Mouse (Mus musculus) c-Kit-positive CD71-positive TER-119-negative erythroid progenitor cells, embryonic 14.5 days (primary cell): ENCODE results near the gene Cbs.
"Not testable (repeated sequence)": the region's sequence is repeated elsewhere in the genome, so short reads cannot be mapped to it uniquely, and the experiment has no call there.

Experiments
- DNase-seq: peaks from one replicate; pipeline ENCODE4 v3.0.0-alpha.2; 2013; ENCODE audit warnings: low read depth

Gene Cbs

GRCm38 (mm10) chr17:31642913-31643312 lies 5.9 kb upstream of the Cbs start:
- DNase-seq: no peak

DNA sequence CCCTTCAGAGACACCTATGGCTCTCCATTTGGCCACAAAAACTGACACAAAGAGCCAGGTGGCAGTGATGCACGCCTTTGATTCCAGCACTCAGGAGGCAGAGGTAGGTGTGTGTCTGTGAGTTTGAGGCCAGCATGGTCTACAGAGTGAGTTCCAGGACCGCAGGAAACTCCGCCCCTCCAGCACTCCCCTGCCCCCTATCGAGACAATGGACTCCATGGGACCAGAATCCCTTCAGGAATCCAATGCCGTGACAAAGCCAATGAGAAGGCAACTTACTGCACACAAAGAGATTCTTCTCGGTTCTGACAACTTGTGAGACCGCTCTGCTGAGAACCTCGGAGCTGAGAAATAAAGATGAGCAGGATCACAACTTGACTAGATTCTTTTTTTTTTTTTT lies 5.3 kb upstream of the Cbs start:
- no peak for DNase-seq

GRCm38 (mm10) chr17:31639651-31640050 lies 2.6 kb upstream of the Cbs start:
- DNase-seq: no peak

DNA sequence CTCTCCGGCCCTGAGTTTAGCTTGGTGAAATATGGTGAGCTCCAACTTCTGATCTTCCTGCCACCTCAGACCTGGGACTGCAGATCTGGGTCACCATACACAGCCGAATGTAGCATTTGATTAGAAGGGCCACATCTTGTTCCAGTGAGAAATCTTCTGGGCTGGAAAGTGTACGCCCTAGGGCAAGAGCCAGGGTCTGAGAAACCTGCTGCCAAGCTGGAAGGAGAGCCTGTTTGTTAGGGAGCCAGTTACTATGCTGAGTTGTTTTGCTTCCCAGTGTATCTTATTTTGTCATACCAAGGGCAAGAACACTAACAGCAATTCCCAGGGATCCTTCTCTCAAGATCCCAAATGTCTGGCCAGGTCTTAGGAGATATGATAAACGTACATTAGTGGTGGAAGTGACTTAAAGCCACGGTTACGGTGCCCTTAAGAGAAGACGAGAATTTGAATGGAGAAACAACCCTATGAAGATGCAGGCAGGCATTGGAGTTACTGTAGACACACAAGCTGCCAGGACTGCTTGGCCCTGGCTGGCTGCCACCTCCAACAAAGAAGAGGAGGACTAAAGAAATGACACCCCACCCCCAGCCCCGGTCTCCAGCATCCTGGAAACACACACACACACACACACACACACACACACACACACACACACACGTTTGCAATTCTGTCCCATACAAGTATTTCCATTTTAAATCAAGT lies 980 bp upstream of the Cbs start:
- DNase-seq: no peak

DNA sequence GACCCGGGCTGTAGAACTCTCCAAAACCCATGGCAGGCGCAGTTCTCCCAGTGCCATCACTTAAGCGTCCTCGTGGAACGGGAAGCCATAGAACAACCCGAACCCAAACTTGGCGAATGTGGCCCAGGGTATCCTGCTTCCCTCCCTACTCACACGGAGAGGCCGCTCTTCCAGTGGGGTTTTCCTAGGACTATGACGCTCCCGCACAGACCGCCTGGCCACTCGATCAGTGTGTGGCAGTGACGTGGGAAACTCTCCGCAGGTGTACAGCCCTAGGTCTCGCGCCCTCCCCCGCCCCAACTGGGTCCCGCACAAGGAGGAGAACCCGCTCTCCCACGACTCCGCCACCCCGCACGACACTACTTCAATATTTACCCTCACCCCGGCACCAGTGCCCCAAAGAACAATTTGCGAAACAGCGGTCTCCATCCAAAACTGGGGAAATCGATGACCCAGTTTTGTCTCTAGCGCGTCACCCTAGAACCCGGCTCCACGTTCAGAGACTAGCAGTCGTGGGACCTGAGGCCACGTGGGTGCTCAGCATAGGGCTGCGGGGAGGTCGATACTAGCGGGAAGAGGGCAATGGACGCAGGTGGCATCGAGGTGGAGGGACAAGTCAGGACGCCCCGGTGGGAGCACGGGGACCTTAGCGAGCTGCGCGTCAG lies 629 bp downstream of the Cbs start:
- no peak for DNase-seq

DNA sequence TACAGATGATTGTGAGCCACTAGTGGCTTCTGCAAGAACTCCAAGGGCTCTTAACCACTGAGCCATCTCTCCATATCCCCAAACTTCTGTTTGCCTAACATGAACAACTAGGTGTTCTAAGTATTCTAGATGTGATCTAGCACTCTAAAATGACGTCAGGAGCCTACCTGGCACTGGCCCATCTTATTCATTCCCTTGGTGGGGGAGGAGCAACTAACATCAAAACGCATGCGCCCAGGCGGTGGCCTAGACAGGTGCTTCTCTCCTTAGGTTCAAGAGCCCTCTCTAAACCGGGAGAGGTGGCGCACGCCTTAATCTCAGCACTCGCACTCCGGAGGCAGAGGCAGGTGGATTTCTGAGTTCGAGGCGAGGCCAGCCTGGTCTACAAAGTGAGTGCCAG lies 1.3 kb downstream of the Cbs start:
- no peak for DNase-seq

GRCm38 (mm10) chr17:31634896-31635295 lies 2.1 kb downstream of the Cbs start:
- DNase-seq: no peak

- DNase-seq: no peak
These were observed 4.0 kb downstream of the Cbs start for GRCm38 (mm10) chr17:31633007-31633406.

- no peak for DNase-seq
These were observed 5.8 kb downstream of the Cbs start for GRCm38 (mm10) chr17:31631081-31631800.

- DNase-seq: no peak
These were observed 9.1 kb downstream of the Cbs start for GRCm38 (mm10) chr17:31627961-31628360.

- no peak for DNase-seq
These were observed 13.9 kb downstream of the Cbs start for GRCm38 (mm10) chr17:31623101-31623500.

GRCm38 (mm10) chr17:31613086-31613755 lies 23.8 kb downstream of the Cbs start:
- DNase-seq: no peak

GRCm38 (mm10) chr17:31609895-31610294 lies 27.1 kb downstream of the Cbs start:
- no peak for DNase-seq

GRCm38 (mm10) chr17:31609173-31609572 lies 27.9 kb downstream of the Cbs start:
- DNase-seq: not testable (repeated sequence)

GRCm38 (mm10) chr17:31607256-31607951 lies 29.6 kb downstream of the Cbs start:
- DNase-seq: no peak

- no peak for DNase-seq
These were observed 30.6 kb downstream of the Cbs start for GRCm38 (mm10) chr17:31606424-31606823.

GRCm38 (mm10) chr17:31598593-31598992 lies 38.4 kb downstream of the Cbs start:
- DNase-seq: no peak

- DNase-seq: no peak
These were observed 39.1 kb downstream of the Cbs start for GRCm38 (mm10) chr17:31597957-31598356.

DNA sequence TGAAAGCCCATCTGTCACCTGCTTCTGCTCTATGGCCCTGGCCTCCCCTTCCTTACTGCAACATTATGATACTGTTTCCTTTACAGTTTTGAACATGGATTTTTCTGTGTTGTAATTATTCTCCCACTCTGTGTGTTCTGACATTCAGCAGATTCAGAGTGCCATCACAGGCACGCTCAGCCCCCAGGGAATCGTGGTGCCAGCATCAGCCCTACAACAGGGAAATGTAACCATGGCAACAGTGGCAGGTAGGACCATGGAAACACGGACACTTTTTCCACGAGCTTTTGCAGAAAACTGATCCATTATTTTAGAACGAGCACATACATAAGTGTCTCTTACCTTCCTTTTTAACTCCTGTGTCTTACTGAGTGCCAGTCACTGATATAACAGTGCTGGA lies 42.0 kb downstream of the Cbs start:
- no peak for DNase-seq

DNA sequence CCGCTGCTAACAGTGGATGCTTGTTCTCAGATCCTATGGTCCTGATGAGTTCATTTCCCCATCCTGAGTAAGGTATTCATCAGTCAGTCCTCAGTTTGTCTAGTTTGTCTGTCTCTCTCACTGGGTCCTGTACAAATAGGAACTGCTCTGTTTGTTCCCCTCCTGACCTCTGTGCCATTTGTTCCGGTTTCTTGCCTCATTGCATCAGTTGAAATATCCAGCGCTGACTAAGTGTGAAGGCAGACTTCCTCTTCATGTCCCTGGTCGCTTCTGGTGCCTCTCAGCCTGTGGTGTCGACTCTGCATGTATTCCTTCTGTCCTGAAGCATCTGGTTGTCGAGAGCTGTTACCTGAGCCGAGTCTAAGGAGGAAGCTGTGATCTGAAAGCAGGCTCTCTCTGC lies 42.4 kb downstream of the Cbs start:
- DNase-seq: no peak

GRCm38 (mm10) chr17:31590846-31591245 lies 46.2 kb downstream of the Cbs start:
- no peak for DNase-seq

GRCm38 (mm10) chr17:31588726-31589125 lies 48.3 kb downstream of the Cbs start:
- DNase-seq: no peak
